Mouse (Mus musculus) liver, postnatal 0 days (tissue): Measurements from ENCODE around the gene Ccnd2. TPM values are rescaled to one million over a fixed set of nuclear protein-coding genes. Genes with fewer than 3 reads are reported as not detected.

Experiments used
- ATAC-seq: fragments of 200-750 bp; cut with Nextera tagmentation; 2 replicates; pipeline ENCODE4 v1.8.0; 2017; ENCODE audit warnings: mild to moderate bottlenecking, moderate library complexity
- DNase-seq: peaks from one replicate; pipeline ENCODE4 v3.0.0-alpha.2; 2016
- H3K27ac ChIP-seq: fragments of 300-500 bp; sonication (generic); 2 replicates; pipeline ENCODE4 v1.5.1; 2014; ENCODE audit warnings: antibody characterized with exemption, moderate library complexity, mild to moderate bottlenecking, low read depth
- H3K27me3 ChIP-seq: fragments of 300-500 bp; sonication (generic); 2 replicates; pipeline ENCODE4 v1.6.1; 2014; ENCODE audit warnings: low read length, control low read depth, mixed read lengths; ENCODE audit not compliant: insufficient read depth
- H3K36me3 ChIP-seq: fragments of 300-500 bp; sonication (generic); replicated peaks from 2 replicates; pipeline ENCODE4 v1.6.1; 2014; ENCODE audit warnings: mild to moderate bottlenecking, control low read depth, low read length, moderate library complexity, mixed read lengths; ENCODE audit not compliant: insufficient read depth
- H3K4me1 ChIP-seq: fragments of 300-500 bp; sonication (generic); 2 replicates; pipeline ENCODE4 v1.6.1; 2014; ENCODE audit warnings: antibody characterized with exemption, mild to moderate bottlenecking, control low read depth; ENCODE audit not compliant: insufficient read depth
- H3K4me2 ChIP-seq: fragments of 300-500 bp; sonication (generic); 2 replicates; pipeline ENCODE4 v1.6.1; 2014; ENCODE audit warnings: low read depth, mild to moderate bottlenecking, low read length, moderate library complexity, mixed read lengths
- H3K4me3 ChIP-seq: fragments of 300-500 bp; sonication (generic); 2 replicates; pipeline ENCODE4 v1.5.1; 2014; ENCODE audit warnings: low read depth, low read length
- H3K9ac ChIP-seq: fragments of 300-500 bp; sonication (generic); replicated peaks from 2 replicates; pipeline ENCODE4 v1.6.1; 2014; ENCODE audit warnings: mild to moderate bottlenecking, moderate library complexity
- H3K9me3 ChIP-seq: fragments of 300-500 bp; sonication (generic); 2 replicates; pipeline ENCODE4 v1.6.1; 2016; ENCODE audit warnings: mild to moderate bottlenecking, control low read depth, low read length, mixed read lengths
- CTCF ChIP-seq: sonication (generic); IDR thresholded peaks from 2 replicates; pipeline ENCODE4 v1.5.1; 2016; ENCODE audit warnings: antibody characterized with exemption, low read depth
- EP300 ChIP-seq: IDR thresholded peaks from 2 replicates; pipeline ENCODE4 v1.6.1; 2016; ENCODE audit warnings: antibody characterized with exemption, low read depth, mild to moderate bottlenecking
- WGBS: fragments of 180-500 bp; shearing (Covaris S2); extraction: QIAGEN DNeasy Blood & Tissue Kit; methylation state at CpG from one replicate; pipeline ENCODE4 v1.1.7; 2014; ENCODE audit not compliant: insufficient replicate concordance; 5-methylcytosine and 5-hydroxymethylcytosine counted together
- polyA plus RNA-seq: library from polyadenylated mRNA; unstranded; fragments of >200 nt; fragmentation: Nextera tagmentation; extraction: Ambion mirVana; gene quantifications from 2 replicates; pipeline ENCODE4 v1.2.1, GENCODE M21; 2015

The Ccnd2 gene
- polyA plus RNA-seq, 1 experiment from 2014 or later: 38.4 TPM

GRCm38 (mm10) chr6:127086739-127087138 lies 65.3 kb downstream of the Ccnd2 start:
- DNase-seq: no peak
- Histone ChIP-seq H3K27me3 (no peaks in the 10 kb centered on the region), H3K36me3 (peaks cover 7% of the 10 kb centered on the region; the same call in 1 of the 2 replicates), H3K4me1 (no peaks in the 10 kb centered on the region), H3K9me3 (no peaks in the 10 kb centered on the region), H3K27ac (no peak overlapping the region), H3K4me2 (no peak overlapping the region), H3K9ac (no peak overlapping the region), H3K4me3 (no peak overlapping the region)
- no peak for TF ChIP-seq EP300
- TF ChIP-seq CTCF: no peak
- ATAC-seq: no peak
- 68% methylated on average over 4 of the region's 4 CpGs for WGBS

GRCm38 (mm10) chr6:127081820-127082219 lies 70.2 kb downstream of the Ccnd2 start:
- H3K4me2 ChIP-seq: no peak overlapping the region
- H3K4me3 ChIP-seq: no peak overlapping the region
- 0 out of 2 replicates have a peak, but pooled peaks cover 2% of the 10 kb centered on the region for H3K4me1 ChIP-seq
- DNase-seq (no peak), ATAC-seq (no peak)
- H3K27me3 ChIP-seq: peaks cover 29% of the 10 kb centered on the region
- H3K9me3 ChIP-seq: no peaks in the 10 kb centered on the region
- no peak overlapping the region for H3K27ac ChIP-seq
- TF ChIP-seq CTCF (no peak), EP300 (no peak)
- WGBS: 63% methylated on average over 6 of the region's 6 CpGs
- H3K9ac ChIP-seq: no peak overlapping the region
- no peaks in the 10 kb centered on the region for H3K36me3 ChIP-seq

- WGBS: 5% methylated on average over 55 of the region's 59 CpGs
- Histone ChIP-seq H3K4me3 (peak overlapping the region; percentile 43), H3K36me3 (no peaks in the 10 kb centered on the region), H3K27ac (no peak overlapping the region), H3K4me1 (0 out of 2 replicates have a peak, but pooled peaks cover 2% of the 10 kb centered on the region), H3K27me3 (peaks cover 31% of the 10 kb centered on the region), H3K9me3 (no peaks in the 10 kb centered on the region), H3K9ac (no peak overlapping the region), H3K4me2 (peak overlapping the region; percentile 62)
- ATAC-seq (no peak), DNase-seq (peak; percentile 45)
- TF ChIP-seq EP300 (no peak), CTCF (peak; percentile 47)
Observed at GRCm38 (mm10) chr6:127079867-127080731, 71.9 kb downstream of the Ccnd2 start.

Other genes with a start within 250 kb of the Ccnd2 start
- gene Dyrk4, start 230.4 kb downstream of the Ccnd2 start, polyA plus RNA-seq: 0.09 TPM in 1 of 2 replicates, not detected in the other
- gene Rad51ap1, start 212.6 kb downstream of the Ccnd2 start, polyA plus RNA-seq: 22.9 and 23.7 TPM in 2 replicates
- 8.4 and 10.2 TPM in 2 replicates for gene D6Wsu163e, start 212.2 kb downstream of the Ccnd2 start, polyA plus RNA-seq
- not detected in 2 replicates for gene Fgf6, start 136.6 kb downstream of the Ccnd2 start, polyA plus RNA-seq
- gene Fgf23, start 79.3 kb downstream of the Ccnd2 start, polyA plus RNA-seq: not detected in 2 replicates
- gene Tigar, start 42.6 kb downstream of the Ccnd2 start, polyA plus RNA-seq: 0.88 and 1.2 TPM in 2 replicates